Mouse (Mus musculus) kidney, embryonic 16.5 days (tissue): ENCODE measurements around the gene Gpr161. TPM values are rescaled to one million over a fixed set of nuclear protein-coding genes. Genes with fewer than 3 reads are reported as not detected.
A peak's percentile ranks its signal among the peaks of the same experiment; 100 is the strongest.

Source experiments
- ATAC-seq: fragments of 200-750 bp; cut with Nextera tagmentation; 2 replicates; pipeline ENCODE4 v1.8.0; 2017; ENCODE audit warnings: moderate TSS enrichment; ENCODE audit not compliant: low FRiP score, low TSS enrichment
- H3K27ac ChIP-seq: fragments of 300-500 bp; sonication (generic); 2 replicates; pipeline ENCODE4 v1.5.1; 2014; ENCODE audit warnings: low read length
- H3K27me3 ChIP-seq: fragments of 300-500 bp; sonication (generic); 2 replicates; pipeline ENCODE4 v1.6.1; 2014; ENCODE audit warnings: low read length, control low read depth, mixed read lengths; ENCODE audit not compliant: insufficient read depth
- H3K36me3 ChIP-seq: fragments of 300-500 bp; sonication (generic); 2 replicates; pipeline ENCODE4 v1.6.1; 2014; ENCODE audit warnings: low read length, control low read depth, mixed read lengths; ENCODE audit not compliant: insufficient read depth
- H3K4me1 ChIP-seq: fragments of 300-500 bp; sonication (generic); 2 replicates; pipeline ENCODE4 v1.6.1; 2014; ENCODE audit warnings: low read length, control low read depth, mixed read lengths; ENCODE audit not compliant: insufficient read depth
- H3K4me2 ChIP-seq: fragments of 300-500 bp; sonication (generic); replicated peaks from 2 replicates; pipeline ENCODE4 v1.6.1; 2014; ENCODE audit warnings: low read depth, low read length
- H3K4me3 ChIP-seq: fragments of 300-500 bp; sonication (generic); 2 replicates; pipeline ENCODE4 v1.5.1; 2014; ENCODE audit warnings: mild to moderate bottlenecking, low read length
- H3K9ac ChIP-seq: fragments of 300-500 bp; sonication (generic); replicated peaks from 2 replicates; pipeline ENCODE4 v1.6.1; 2014; ENCODE audit warnings: low read length
- H3K9me3 ChIP-seq: fragments of 300-500 bp; sonication (generic); 2 replicates; pipeline ENCODE4 v1.6.1; 2016; ENCODE audit warnings: low read length, control low read depth
- WGBS: fragments of 180-500 bp; shearing (Covaris S2); extraction: QIAGEN DNeasy Blood & Tissue Kit; methylation state at CpG from one replicate; pipeline ENCODE4 v1.1.7; 2014; 5-methylcytosine and 5-hydroxymethylcytosine counted together
- polyA plus RNA-seq: library from polyadenylated mRNA; unstranded; fragments of >200 nt; fragmentation: Nextera tagmentation; extraction: Ambion mirVana; gene quantifications from 2 replicates; pipeline ENCODE4 v1.2.1, GENCODE M21; 2015

The Gpr161 gene
- polyA plus RNA-seq, 1 experiment from 2014 or later = 1.3 TPM

GRCm38 (mm10) chr1:165281351-165282221 is 14.0 kb upstream of the Gpr161 start:
- Histone ChIP-seq H3K27me3 (no peaks in the 10 kb centered on the region), H3K4me3 (peak overlapping the region; percentile 62), H3K27ac (peak overlapping the region; percentile 73), H3K9me3 (no peaks in the 10 kb centered on the region), H3K4me2 (peak overlapping the region; percentile 80), H3K36me3 (no peaks in the 10 kb centered on the region), H3K4me1 (peaks cover 31% of the 10 kb centered on the region), H3K9ac (peak overlapping the region; percentile 79)
- WGBS = under 1% methylated on average over 46 of the region's 71 CpGs
- ATAC-seq = peak; percentile 90

GRCm38 (mm10) chr1:165282222-165282966 is 13.2 kb upstream of the Gpr161 start:
- peak overlapping the region; percentile 62 for H3K4me3 ChIP-seq

GRCm38 (mm10) chr1:165282967-165283345 is 12.6 kb upstream of the Gpr161 start:
- Histone ChIP-seq H3K4me2 (peak overlapping the region; percentile 80), H3K36me3 (no peaks in the 10 kb centered on the region), H3K9me3 (no peaks in the 10 kb centered on the region), H3K9ac (peak overlapping the region; percentile 79), H3K4me3 (peak overlapping the region; percentile 62), H3K27ac (no peak overlapping the region), H3K4me1 (peaks cover 31% of the 10 kb centered on the region), H3K27me3 (no peaks in the 10 kb centered on the region)
- no peak for ATAC-seq
- 22% methylated on average over 7 of the region's 7 CpGs for WGBS

More at GRCm38 (mm10) chr1:165282222-165282966, 13.2 kb upstream of the Gpr161 start:
- peak overlapping the region; percentile 80 for H3K4me2 ChIP-seq
- H3K36me3 ChIP-seq = no peaks in the 10 kb centered on the region
- peak overlapping the region; percentile 79 for H3K9ac ChIP-seq
- H3K9me3 ChIP-seq = no peaks in the 10 kb centered on the region
- peak; percentile 77 for ATAC-seq
- WGBS = 1% methylated on average over 35 of the region's 35 CpGs
- H3K27me3 ChIP-seq = no peaks in the 10 kb centered on the region
- H3K4me1 ChIP-seq = peaks cover 31% of the 10 kb centered on the region
- H3K27ac ChIP-seq = peak overlapping the region; percentile 73

- H3K9ac ChIP-seq = no peak overlapping the region
- H3K27ac ChIP-seq = no peak overlapping the region
- H3K36me3 ChIP-seq = no peaks in the 10 kb centered on the region
- H3K27me3 ChIP-seq = no peaks in the 10 kb centered on the region
- peaks cover 31% of the 10 kb centered on the region for H3K4me1 ChIP-seq
- WGBS = 66% methylated on average over 7 of the region's 7 CpGs
- H3K9me3 ChIP-seq = no peaks in the 10 kb centered on the region
- no peak overlapping the region for H3K4me2 ChIP-seq
- H3K4me3 ChIP-seq = no peak overlapping the region
- no peak for ATAC-seq
These were observed 11.5 kb upstream of the Gpr161 start for GRCm38 (mm10) chr1:165284096-165284495.

- H3K36me3 ChIP-seq = 0 out of 2 replicates have a peak, but pooled peaks cover 2% of the 10 kb centered on the region
- H3K27ac ChIP-seq = no peak overlapping the region
- H3K9me3 ChIP-seq = no peaks in the 10 kb centered on the region
- no peak overlapping the region for H3K4me3 ChIP-seq
- 92% methylated on average over 9 of the region's 9 CpGs for WGBS
- no peak overlapping the region for H3K9ac ChIP-seq
- ATAC-seq = no peak
- peaks cover 14% of the 10 kb centered on the region for H3K4me1 ChIP-seq
- H3K4me2 ChIP-seq = no peak overlapping the region
- no peaks in the 10 kb centered on the region for H3K27me3 ChIP-seq
These were observed 7.4 kb upstream of the Gpr161 start for GRCm38 (mm10) chr1:165288165-165288564.

GRCm38 (mm10) chr1:165289831-165290230 is 5.8 kb upstream of the Gpr161 start:
- Histone ChIP-seq H3K36me3 (0 out of 2 replicates have a peak, but pooled peaks cover 8% of the 10 kb centered on the region), H3K9ac (no peak overlapping the region), H3K4me1 (0 out of 2 replicates have a peak, but pooled peaks cover 4% of the 10 kb centered on the region), H3K27me3 (no peaks in the 10 kb centered on the region), H3K9me3 (no peaks in the 10 kb centered on the region), H3K4me3 (no peak overlapping the region), H3K27ac (no peak overlapping the region), H3K4me2 (no peak overlapping the region)
- 87% methylated on average over 4 of the region's 4 CpGs for WGBS
- ATAC-seq = no peak

- H3K4me3 ChIP-seq = no peak overlapping the region
- 0 out of 2 replicates have a peak, but pooled peaks cover 10% of the 10 kb centered on the region for H3K36me3 ChIP-seq
- H3K27ac ChIP-seq = no peak overlapping the region
- no peak overlapping the region for H3K4me2 ChIP-seq
- 82% methylated on average over 6 of the region's 6 CpGs for WGBS
- no peak for ATAC-seq
- H3K9ac ChIP-seq = no peak overlapping the region
- H3K9me3 ChIP-seq = no peaks in the 10 kb centered on the region
- no peaks in the 10 kb centered on the region for H3K27me3 ChIP-seq
- H3K4me1 ChIP-seq = no peaks in the 10 kb centered on the region
These were observed 4.0 kb upstream of the Gpr161 start for GRCm38 (mm10) chr1:165291606-165292005.

- Histone ChIP-seq H3K9ac (no peak overlapping the region), H3K4me1 (peaks cover 11% of the 10 kb centered on the region), H3K27me3 (no peaks in the 10 kb centered on the region), H3K9me3 (no peaks in the 10 kb centered on the region), H3K36me3 (0 out of 2 replicates have a peak, but pooled peaks cover 3% of the 10 kb centered on the region), H3K4me2 (no peak overlapping the region), H3K4me3 (no peak overlapping the region), H3K27ac (no peak overlapping the region)
- 0 out of 2 replicates have a peak, but pooled peaks have one; percentile 30 for ATAC-seq
- 25% methylated on average over 3 of the region's 3 CpGs for WGBS
These were observed 5.5 kb downstream of the Gpr161 start for GRCm38 (mm10) chr1:165301108-165301507.

GRCm38 (mm10) chr1:165301567-165301966 is 6.0 kb downstream of the Gpr161 start:
- H3K9ac ChIP-seq = no peak overlapping the region
- peaks cover 5% of the 10 kb centered on the region; the same call in 1 of the 2 replicates for H3K36me3 ChIP-seq
- no peak for ATAC-seq
- no peaks in the 10 kb centered on the region for H3K27me3 ChIP-seq
- no peaks in the 10 kb centered on the region for H3K9me3 ChIP-seq
- no peak overlapping the region for H3K27ac ChIP-seq
- H3K4me2 ChIP-seq = no peak overlapping the region
- peaks cover 11% of the 10 kb centered on the region for H3K4me1 ChIP-seq
- 93% methylated on average over 2 of the region's 2 CpGs for WGBS
- no peak overlapping the region for H3K4me3 ChIP-seq
